Mouse (Mus musculus) ES-E14 (cell line): ENCODE measurements around the gene Zfp637.

Experiments used
- CHD2 ChIP-seq: IDR thresholded peaks from 2 replicates; pipeline ENCODE4 v1.6.1; 2014; ENCODE audit warnings: mild to moderate bottlenecking, low read depth, low read length, inconsistent platforms
- MAFK ChIP-seq: IDR thresholded peaks from 2 replicates; pipeline ENCODE4 v1.6.1; 2014; ENCODE audit warnings: mild to moderate bottlenecking, low read depth, low read length, inconsistent platforms; ENCODE audit not compliant: insufficient read depth
- ZC3H11A ChIP-seq: IDR thresholded peaks from 2 replicates; pipeline ENCODE4 v1.6.1; 2012; ENCODE audit warnings: low read depth, mild to moderate bottlenecking, inconsistent platforms, low read length, borderline replicate concordance
- ZNF384 ChIP-seq: IDR thresholded peaks from 2 replicates; pipeline ENCODE4 v1.6.1; 2012; ENCODE audit warnings: low read depth, low read length, inconsistent platforms

GRCm38 (mm10) chr6:117807756-117808155, 33.2 kb upstream of the Zfp637 start:
- no peak for TF ChIP-seq ZC3H11A
- TF ChIP-seq ZNF384: no peak
- TF ChIP-seq CHD2: no peak
- TF ChIP-seq MAFK: no peak
